Mouse (Mus musculus) v-Abl transformed pro-B cells (cell line): ENCODE results near the gene Gm19684.
"Not testable (repeated sequence)": the region's sequence is repeated elsewhere in the genome, so short reads cannot be mapped to it uniquely, and the experiment has no call there.

Experiments used
- in situ Hi-C, 2 experiments: fragments of 400-800 bp; cut with MboI; formaldehyde crosslinking; loops; one replicate each; pipeline ENCODE4 v1.15.1; 2025; ENCODE audit not compliant: unreplicated experiment in 2 of 2

Gene Gm19684

GRCm38 (mm10) chr17:36169094-36169493, 47.6 kb downstream of the Gm19684 start:
- in situ Hi-C loops, result not testable (repeated sequence)

GRCm38 (mm10) chr17:36169753-36170152, 48.3 kb downstream of the Gm19684 start:
- in situ Hi-C loops, result loop anchor here in 1 of 2 experiments (10.0 kb wide), 1 partner anchor 55 kb away; no protein-coding TSS in a partner anchor

- in situ Hi-C loops, result loop anchor here in 1 of 2 experiments (10.0 kb wide), 1 partner anchor 56 kb away; no protein-coding TSS in a partner anchor
Observed at GRCm38 (mm10) chr17:36170287-36170814, 48.9 kb downstream of the Gm19684 start.

GRCm38 (mm10) chr17:36176132-36176531, 54.7 kb downstream of the Gm19684 start:
- in situ Hi-C loops, result loop anchor here in 1 of 2 experiments (10.0 kb wide), 1 partner anchor 61 kb away; no protein-coding TSS in a partner anchor

- in situ Hi-C loops, result loop anchor here in 1 of 2 experiments (10.0 kb wide), 1 partner anchor 64 kb away; no protein-coding TSS in a partner anchor
Observed at GRCm38 (mm10) chr17:36178938-36179337, 57.5 kb downstream of the Gm19684 start.
